Mouse (Mus musculus) megakaryocyte, embryonic 14.5 days (primary cell): ENCODE measurements at regions not wholly inside any gene's neighbourhood (a gene's known extent, or its start where the extent isn't known, plus 50 kb on each side); places are given as distances from the start of the nearest gene placed in this dataset.

Experiments
- H3K27me3 ChIP-seq: replicated peaks from 2 replicates; pipeline ENCODE3; 2012; ENCODE audit warnings: inconsistent platforms
- H3K36me3 ChIP-seq: replicated peaks from 2 replicates; pipeline ENCODE3; 2012; ENCODE audit warnings: low read length, inconsistent platforms, mixed read lengths
- H3K4me1 ChIP-seq: 2 replicates; pipeline ENCODE4 v1.6.1; 2012; ENCODE audit warnings: inconsistent platforms
- H3K4me3 ChIP-seq: replicated peaks from 2 replicates; pipeline ENCODE3; 2012; ENCODE audit warnings: moderate library complexity, mild to moderate bottlenecking, inconsistent platforms
- H3K9me3 ChIP-seq: 2 replicates; pipeline ENCODE4 v1.6.1; 2012; ENCODE audit warnings: inconsistent platforms
- FLI1 ChIP-seq: IDR thresholded peaks from 2 replicates; pipeline ENCODE4 v1.6.1; 2012; ENCODE audit warnings: low read length, inconsistent platforms, mixed read lengths
- GATA1 ChIP-seq: IDR thresholded peaks from 3 replicates; pipeline ENCODE4 v1.6.1; 2012; ENCODE audit warnings: mixed read lengths, low read length, inconsistent platforms, borderline replicate concordance

GRCm38 (mm10) chr8:90490734-90491441 is 142.7 kb upstream of the Tox3 start:
- Histone ChIP-seq H3K27me3 (no peaks in the 10 kb centered on the region), H3K4me3 (no peak overlapping the region), H3K4me1 (no peaks in the 10 kb centered on the region), H3K36me3 (no peaks in the 10 kb centered on the region), H3K9me3 (peaks cover 44% of the 10 kb centered on the region)
- TF ChIP-seq GATA1 (no peak), FLI1 (no peak)

GRCm38 (mm10) chr8:90486556-90486955 is 138.4 kb upstream of the Tox3 start:
- Histone ChIP-seq H3K4me3 (no peak overlapping the region), H3K4me1 (no peaks in the 10 kb centered on the region), H3K9me3 (peaks cover 34% of the 10 kb centered on the region), H3K27me3 (no peaks in the 10 kb centered on the region), H3K36me3 (no peaks in the 10 kb centered on the region)
- TF ChIP-seq GATA1 (no peak), FLI1 (no peak)

- no peak for TF ChIP-seq GATA1
- TF ChIP-seq FLI1: no peak
- Histone ChIP-seq H3K27me3 (no peaks in the 10 kb centered on the region), H3K36me3 (no peaks in the 10 kb centered on the region), H3K9me3 (peaks cover 10% of the 10 kb centered on the region), H3K4me1 (no peaks in the 10 kb centered on the region), H3K4me3 (no peak overlapping the region)
These were observed 130.0 kb upstream of the Tox3 start for GRCm38 (mm10) chr8:90478149-90478548.

- Histone ChIP-seq H3K27me3 (no peaks in the 10 kb centered on the region), H3K36me3 (no peaks in the 10 kb centered on the region), H3K9me3 (peaks cover 14% of the 10 kb centered on the region), H3K4me1 (no peaks in the 10 kb centered on the region), H3K4me3 (no peak overlapping the region)
- TF ChIP-seq GATA1 (no peak), FLI1 (no peak)
These were observed 125.9 kb upstream of the Tox3 start for GRCm38 (mm10) chr8:90474066-90474465.

- TF ChIP-seq FLI1 (no peak), GATA1 (no peak)
- Histone ChIP-seq H3K27me3 (no peaks in the 10 kb centered on the region), H3K36me3 (no peaks in the 10 kb centered on the region), H3K4me3 (no peak overlapping the region), H3K9me3 (peaks cover 19% of the 10 kb centered on the region), H3K4me1 (no peaks in the 10 kb centered on the region)
These were observed 122.7 kb upstream of the Tox3 start for GRCm38 (mm10) chr8:90470826-90471225.

GRCm38 (mm10) chr8:90463708-90464107 is 115.6 kb upstream of the Tox3 start:
- TF ChIP-seq FLI1 (no peak), GATA1 (no peak)
- H3K9me3 ChIP-seq: peaks cover 23% of the 10 kb centered on the region; the same call in 1 of the 2 replicates
- H3K27me3 ChIP-seq: no peaks in the 10 kb centered on the region
- no peaks in the 10 kb centered on the region for H3K4me1 ChIP-seq
- no peaks in the 10 kb centered on the region for H3K36me3 ChIP-seq
- no peak overlapping the region for H3K4me3 ChIP-seq

- TF ChIP-seq FLI1 (no peak), GATA1 (no peak)
- H3K9me3 ChIP-seq: peaks cover 14% of the 10 kb centered on the region
- H3K4me3 ChIP-seq: no peak overlapping the region
- no peaks in the 10 kb centered on the region for H3K36me3 ChIP-seq
- no peaks in the 10 kb centered on the region for H3K4me1 ChIP-seq
- H3K27me3 ChIP-seq: no peaks in the 10 kb centered on the region
These were observed 107.2 kb upstream of the Tox3 start for GRCm38 (mm10) chr8:90455321-90455720.

GRCm38 (mm10) chr8:90454130-90454529 is 106.0 kb upstream of the Tox3 start:
- H3K27me3 ChIP-seq: no peaks in the 10 kb centered on the region
- no peaks in the 10 kb centered on the region for H3K4me1 ChIP-seq
- H3K9me3 ChIP-seq: peaks cover 15% of the 10 kb centered on the region; the same call in 1 of the 2 replicates
- no peaks in the 10 kb centered on the region for H3K36me3 ChIP-seq
- H3K4me3 ChIP-seq: no peak overlapping the region
- TF ChIP-seq FLI1 (no peak), GATA1 (no peak)

- H3K4me1 ChIP-seq: no peaks in the 10 kb centered on the region
- TF ChIP-seq GATA1 (no peak), FLI1 (no peak)
- no peaks in the 10 kb centered on the region for H3K36me3 ChIP-seq
These were observed 93.1 kb upstream of the Tox3 start for GRCm38 (mm10) chr8:90441058-90441851.

GRCm38 (mm10) chr8:90414021-90414420 is 65.9 kb upstream of the Tox3 start:
- no peaks in the 10 kb centered on the region for H3K4me1 ChIP-seq
- H3K36me3 ChIP-seq: no peaks in the 10 kb centered on the region
- peaks cover 20% of the 10 kb centered on the region for H3K9me3 ChIP-seq
- H3K27me3 ChIP-seq: no peaks in the 10 kb centered on the region
- no peak overlapping the region for H3K4me3 ChIP-seq
- TF ChIP-seq GATA1: no peak
- no peak for TF ChIP-seq FLI1

More at GRCm38 (mm10) chr8:90441058-90441851, 93.1 kb upstream of the Tox3 start:
- peaks cover 55% of the 10 kb centered on the region for H3K9me3 ChIP-seq
- no peaks in the 10 kb centered on the region for H3K27me3 ChIP-seq
- no peak overlapping the region for H3K4me3 ChIP-seq
